Mouse (Mus musculus) lung, postnatal 0 days (tissue): ENCODE measurements around the gene Clstn2. TPM values are rescaled to one million over a fixed set of nuclear protein-coding genes. Genes with fewer than 3 reads are reported as not detected.

Experiments used
- ATAC-seq: fragments of 200-750 bp; cut with Nextera tagmentation; 2 replicates; pipeline ENCODE4 v1.8.0; 2017; ENCODE audit warnings: moderate library complexity
- DNase-seq: peaks from one replicate; pipeline ENCODE4 v3.0.0-alpha.2; 2016; ENCODE audit warnings: low spot score
- H3K27ac ChIP-seq: fragments of 300-500 bp; sonication (generic); 2 replicates; pipeline ENCODE4 v1.5.1; 2014; ENCODE audit warnings: antibody characterized with exemption, mild to moderate bottlenecking, low read length, mixed read lengths
- H3K27me3 ChIP-seq: fragments of 300-500 bp; sonication (generic); replicated peaks from 2 replicates; pipeline ENCODE4 v1.6.1; 2014; ENCODE audit warnings: low read length, mixed read lengths; ENCODE audit not compliant: insufficient read depth
- H3K36me3 ChIP-seq: fragments of 300-500 bp; sonication (generic); 2 replicates; pipeline ENCODE4 v1.6.1; 2014; ENCODE audit warnings: low read length, mixed read lengths; ENCODE audit not compliant: insufficient read depth
- H3K4me1 ChIP-seq: fragments of 300-500 bp; sonication (generic); 2 replicates; pipeline ENCODE4 v1.6.1; 2014; ENCODE audit warnings: antibody characterized with exemption, low read depth, low read length, mixed read lengths; ENCODE audit not compliant: insufficient read depth
- H3K4me2 ChIP-seq: fragments of 300-500 bp; sonication (generic); replicated peaks from 2 replicates; pipeline ENCODE4 v1.6.1; 2014; ENCODE audit warnings: low read depth, mild to moderate bottlenecking, low read length, moderate library complexity, mixed read lengths
- H3K4me3 ChIP-seq: fragments of 300-500 bp; sonication (generic); 2 replicates; pipeline ENCODE4 v1.5.1; 2014; ENCODE audit warnings: low read depth, low read length
- H3K9ac ChIP-seq: fragments of 300-500 bp; sonication (generic); replicated peaks from 2 replicates; pipeline ENCODE4 v1.6.1; 2014; ENCODE audit warnings: low read depth, mild to moderate bottlenecking
- H3K9me3 ChIP-seq: fragments of 300-500 bp; sonication (generic); 2 replicates; pipeline ENCODE4 v1.6.1; 2016; ENCODE audit warnings: low read length, mixed read lengths
- CTCF ChIP-seq: IDR thresholded peaks from 2 replicates; pipeline ENCODE4 v1.5.1; 2016; ENCODE audit warnings: antibody characterized with exemption, mild to moderate bottlenecking
- EP300 ChIP-seq: IDR thresholded peaks from 2 replicates; pipeline ENCODE4 v1.6.1; 2016; ENCODE audit warnings: antibody characterized with exemption, mild to moderate bottlenecking, control low read depth
- WGBS: fragments of 180-500 bp; shearing (Covaris S2); extraction: QIAGEN DNeasy Blood & Tissue Kit; methylation state at CpG from one replicate; pipeline ENCODE4 v1.1.7; 2014; 5-methylcytosine and 5-hydroxymethylcytosine counted together
- polyA plus RNA-seq: library from polyadenylated mRNA; unstranded; fragments of >200 nt; fragmentation: Nextera tagmentation; extraction: Ambion mirVana; gene quantifications from 2 replicates; pipeline ENCODE4 v1.2.1, GENCODE M21; 2015

Gene Clstn2
- polyA plus RNA-seq, 1 experiment from 2014 or later, result 2.8 TPM

- no peak for TF ChIP-seq CTCF
- ATAC-seq (no peak), DNase-seq (no peak)
- WGBS, result 18% methylated on average over 5 of the region's 5 CpGs
- Histone ChIP-seq H3K4me1 (no peaks in the 10 kb centered on the region), H3K36me3 (no peaks in the 10 kb centered on the region), H3K4me3 (no peak overlapping the region), H3K4me2 (no peak overlapping the region), H3K27ac (no peak overlapping the region), H3K9me3 (no peaks in the 10 kb centered on the region), H3K9ac (no peak overlapping the region), H3K27me3 (no peaks in the 10 kb centered on the region)
Observed at GRCm38 (mm10) chr9:97769331-97769730, 263.6 kb downstream of the Clstn2 start.

GRCm38 (mm10) chr9:97765251-97765767 is 267.7 kb downstream of the Clstn2 start:
- H3K4me2 ChIP-seq, result no peak overlapping the region
- WGBS, result 70% methylated on average over 6 of the region's 6 CpGs
- no peak for TF ChIP-seq EP300
- TF ChIP-seq CTCF, result no peak
- H3K9me3 ChIP-seq, result no peaks in the 10 kb centered on the region
- H3K4me3 ChIP-seq, result no peak overlapping the region
- no peaks in the 10 kb centered on the region for H3K27me3 ChIP-seq
- H3K27ac ChIP-seq, result no peak overlapping the region
- DNase-seq, result no peak
- 0 out of 2 replicates have a peak, but pooled peaks cover 4% of the 10 kb centered on the region for H3K4me1 ChIP-seq
- H3K9ac ChIP-seq, result no peak overlapping the region
- ATAC-seq, result no peak
- H3K36me3 ChIP-seq, result no peaks in the 10 kb centered on the region

GRCm38 (mm10) chr9:97763048-97763447 is 269.9 kb downstream of the Clstn2 start:
- Histone ChIP-seq H3K27ac (no peak overlapping the region; the same call in 1 of the 2 replicates), H3K4me3 (no peak overlapping the region), H3K36me3 (no peaks in the 10 kb centered on the region), H3K4me2 (no peak overlapping the region), H3K9ac (no peak overlapping the region), H3K4me1 (0 out of 2 replicates have a peak, but pooled peaks cover 4% of the 10 kb centered on the region), H3K9me3 (no peaks in the 10 kb centered on the region), H3K27me3 (no peaks in the 10 kb centered on the region)
- no peak for DNase-seq
- no peak for ATAC-seq
- TF ChIP-seq EP300 (no peak), CTCF (no peak)
- WGBS, result 19% methylated on average over 4 of the region's 4 CpGs

DNA sequence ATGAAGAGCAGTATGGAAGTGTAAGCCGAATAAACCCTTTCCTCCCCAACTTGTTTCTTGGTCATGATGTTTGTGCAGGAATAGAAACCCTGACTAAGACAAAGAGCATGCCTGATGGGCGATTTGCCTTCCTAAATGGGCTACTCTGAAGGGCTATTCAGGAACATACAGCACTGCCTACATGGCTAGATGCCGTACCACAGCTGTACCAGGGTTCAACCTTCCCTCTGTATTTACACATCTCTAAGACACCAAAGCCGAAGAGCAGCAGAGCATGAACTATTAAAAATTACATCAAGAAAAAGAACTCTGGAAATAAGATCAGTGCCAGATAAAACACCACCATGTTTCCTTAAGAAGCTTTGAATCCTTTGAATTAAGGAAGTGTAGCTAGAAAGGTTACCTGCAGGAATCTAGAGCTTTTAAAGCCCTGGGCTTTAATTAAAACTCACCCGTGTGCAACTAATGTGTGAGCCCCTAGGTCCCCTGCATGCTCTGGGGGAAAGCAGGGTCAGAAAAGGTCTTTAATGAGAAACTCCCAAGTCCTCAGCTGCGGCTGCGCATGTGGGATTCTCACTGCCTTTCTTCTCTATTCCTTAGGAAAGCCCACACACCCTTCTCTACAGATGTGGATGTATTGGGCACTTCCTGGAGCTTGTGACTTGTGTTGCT is 277.2 kb downstream of the Clstn2 start:
- no peak overlapping the region for H3K27ac ChIP-seq
- H3K4me2 ChIP-seq, result no peak overlapping the region
- H3K4me1 ChIP-seq, result no peaks in the 10 kb centered on the region
- no peaks in the 10 kb centered on the region for H3K9me3 ChIP-seq
- H3K9ac ChIP-seq, result no peak overlapping the region
- TF ChIP-seq CTCF (no peak), EP300 (no peak)
- DNase-seq (no peak), ATAC-seq (no peak)
- no peaks in the 10 kb centered on the region for H3K27me3 ChIP-seq
- WGBS, result 81% methylated on average over 6 of the region's 7 CpGs
- no peaks in the 10 kb centered on the region for H3K36me3 ChIP-seq
- no peak overlapping the region for H3K4me3 ChIP-seq

GRCm38 (mm10) chr9:97753715-97754114 is 279.3 kb downstream of the Clstn2 start:
- no peaks in the 10 kb centered on the region for H3K4me1 ChIP-seq
- DNase-seq (no peak), ATAC-seq (no peak)
- no peak overlapping the region for H3K4me3 ChIP-seq
- TF ChIP-seq CTCF (no peak), EP300 (no peak)
- 60% methylated on average over 2 of the region's 2 CpGs for WGBS
- no peak overlapping the region for H3K27ac ChIP-seq
- no peak overlapping the region for H3K4me2 ChIP-seq
- no peaks in the 10 kb centered on the region for H3K9me3 ChIP-seq
- no peak overlapping the region for H3K9ac ChIP-seq
- no peaks in the 10 kb centered on the region for H3K36me3 ChIP-seq
- no peaks in the 10 kb centered on the region for H3K27me3 ChIP-seq

DNA sequence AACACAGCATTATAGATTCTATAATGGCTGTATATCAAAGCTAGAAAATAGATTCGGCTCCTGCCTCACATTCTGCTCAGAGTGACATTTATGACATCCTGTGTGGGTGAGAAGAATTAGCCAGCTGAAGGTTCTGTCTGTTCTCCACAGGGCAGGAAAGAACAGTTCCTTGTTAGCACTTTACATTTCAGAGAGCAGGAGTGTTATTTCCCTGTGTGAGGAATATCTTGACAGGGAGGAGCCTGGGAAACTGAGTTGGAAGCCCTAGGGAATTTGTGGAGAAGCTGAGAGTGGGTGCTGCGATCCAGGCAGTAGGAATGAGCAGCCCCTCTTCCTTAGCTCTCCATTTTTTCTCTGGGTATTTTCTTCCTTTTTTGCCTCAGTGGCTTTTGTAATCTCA is 286.4 kb downstream of the Clstn2 start:
- Histone ChIP-seq H3K27ac (no peak overlapping the region), H3K9ac (no peak overlapping the region), H3K4me1 (no peaks in the 10 kb centered on the region), H3K9me3 (no peaks in the 10 kb centered on the region), H3K27me3 (no peaks in the 10 kb centered on the region), H3K36me3 (no peaks in the 10 kb centered on the region), H3K4me3 (no peak overlapping the region), H3K4me2 (no peak overlapping the region)
- no peak for TF ChIP-seq CTCF
- no peak for TF ChIP-seq EP300
- DNase-seq (no peak), ATAC-seq (no peak)
- WGBS, result 58% methylated on average over 2 of the region's 2 CpGs
